Mouse (Mus musculus) retina, embryonic 14.5 days (tissue): ENCODE measurements at regions not wholly inside any gene's neighbourhood (a gene's known extent, or its start where the extent isn't known, plus 50 kb on each side); places are given as distances from the start of the nearest gene placed in this dataset.

ENCODE experiments used
- DNase-seq: peaks from one replicate; pipeline ENCODE4 v3.0.0-alpha.2; 2015; ENCODE audit warnings: low spot score

DNA sequence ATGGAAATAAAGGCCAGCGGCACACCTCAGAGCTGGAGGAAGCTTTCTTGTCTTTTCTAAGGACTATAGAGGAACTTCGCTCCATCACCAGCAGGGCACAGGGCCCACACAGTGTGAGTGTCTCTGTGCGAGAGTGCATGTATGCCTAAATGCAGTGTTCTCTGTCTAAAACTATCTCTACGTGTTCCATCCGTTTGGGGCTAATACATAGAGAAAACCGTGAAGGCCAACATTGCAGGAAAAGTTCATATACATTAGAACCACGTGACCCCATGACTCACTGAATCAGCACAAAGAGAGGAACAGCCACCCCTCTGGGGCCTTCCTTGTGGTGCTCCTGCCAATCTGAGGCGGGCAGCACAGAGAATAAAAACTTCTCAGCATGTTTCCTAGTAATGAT, 431.4 kb upstream of the Mctp2 start:
- peak; percentile 58 for DNase-seq

- peak; percentile 26 for DNase-seq
These were observed 432.0 kb upstream of the Mctp2 start for GRCm38 (mm10) chr7:72738324-72738944.

- no peak for DNase-seq
These were observed 436.0 kb upstream of the Mctp2 start for GRCm38 (mm10) chr7:72742376-72742775.

DNA sequence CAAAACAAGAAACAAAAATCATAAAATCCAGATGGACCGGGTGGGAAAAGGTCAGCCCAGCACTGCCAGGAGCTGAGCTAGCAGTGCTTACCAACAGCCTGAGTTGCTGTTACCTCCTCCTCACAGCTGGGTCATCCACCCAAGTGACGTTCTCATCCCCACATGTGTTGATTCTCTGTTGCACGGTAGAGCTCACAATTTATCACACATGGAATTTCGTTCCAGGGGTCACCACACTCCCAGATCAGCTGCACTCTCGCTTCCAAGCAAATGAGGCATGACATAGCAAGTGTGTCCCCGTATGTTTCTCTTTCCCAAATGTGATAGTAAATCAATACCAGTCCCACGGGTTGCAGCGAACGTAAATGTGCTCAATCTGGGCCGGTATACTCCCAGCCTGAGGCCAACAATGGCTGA, 445.1 kb upstream of the Mctp2 start:
- peak; percentile 64 for DNase-seq

DNA sequence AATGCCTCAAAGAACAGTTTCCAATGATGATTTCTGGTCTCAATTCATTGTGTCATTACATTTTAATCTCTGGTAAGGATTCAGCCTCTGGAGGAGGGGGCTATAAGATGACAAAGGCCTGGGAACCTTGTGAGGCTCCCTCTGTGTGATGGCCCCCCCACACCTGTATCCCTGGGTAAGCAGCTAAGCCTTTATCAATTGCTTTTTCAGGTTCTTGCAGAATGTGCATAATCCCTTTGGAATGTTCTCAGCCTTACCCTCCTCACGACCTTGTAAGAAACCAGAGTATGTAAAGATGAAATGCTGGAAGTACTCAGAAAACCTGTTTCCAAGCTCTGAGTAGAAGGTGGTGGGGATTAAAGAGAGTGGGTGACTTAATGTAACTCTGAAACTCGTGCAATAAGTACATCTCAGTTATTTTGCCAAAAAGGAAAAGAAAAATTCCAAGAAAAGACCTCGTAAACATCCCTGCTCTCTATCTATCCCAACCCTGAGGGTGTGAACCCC, 446.7 kb upstream of the Mctp2 start:
- no peak for DNase-seq

- no peak for DNase-seq
These were observed 456.3 kb upstream of the Mctp2 start for GRCm38 (mm10) chr7:72762711-72763110.

DNA sequence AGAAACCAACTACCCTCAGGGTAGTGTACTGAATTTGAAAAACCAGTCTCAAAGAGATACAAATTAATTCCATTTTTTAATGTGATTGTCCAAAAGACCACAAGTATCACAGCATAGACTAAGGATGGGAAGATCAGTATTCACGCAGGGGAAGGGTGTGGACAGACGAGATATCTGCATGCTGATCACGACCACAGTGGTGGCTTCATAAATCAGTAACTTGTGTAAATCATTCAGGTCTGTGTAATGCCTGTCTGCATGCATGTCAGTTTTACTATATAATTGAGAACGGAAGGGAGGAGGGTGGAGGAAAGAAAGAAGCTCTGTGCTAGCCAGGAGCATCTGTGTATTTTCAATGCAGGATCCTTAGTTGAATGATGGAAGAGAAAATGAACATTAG, 462.3 kb upstream of the Mctp2 start:
- no peak for DNase-seq

DNA sequence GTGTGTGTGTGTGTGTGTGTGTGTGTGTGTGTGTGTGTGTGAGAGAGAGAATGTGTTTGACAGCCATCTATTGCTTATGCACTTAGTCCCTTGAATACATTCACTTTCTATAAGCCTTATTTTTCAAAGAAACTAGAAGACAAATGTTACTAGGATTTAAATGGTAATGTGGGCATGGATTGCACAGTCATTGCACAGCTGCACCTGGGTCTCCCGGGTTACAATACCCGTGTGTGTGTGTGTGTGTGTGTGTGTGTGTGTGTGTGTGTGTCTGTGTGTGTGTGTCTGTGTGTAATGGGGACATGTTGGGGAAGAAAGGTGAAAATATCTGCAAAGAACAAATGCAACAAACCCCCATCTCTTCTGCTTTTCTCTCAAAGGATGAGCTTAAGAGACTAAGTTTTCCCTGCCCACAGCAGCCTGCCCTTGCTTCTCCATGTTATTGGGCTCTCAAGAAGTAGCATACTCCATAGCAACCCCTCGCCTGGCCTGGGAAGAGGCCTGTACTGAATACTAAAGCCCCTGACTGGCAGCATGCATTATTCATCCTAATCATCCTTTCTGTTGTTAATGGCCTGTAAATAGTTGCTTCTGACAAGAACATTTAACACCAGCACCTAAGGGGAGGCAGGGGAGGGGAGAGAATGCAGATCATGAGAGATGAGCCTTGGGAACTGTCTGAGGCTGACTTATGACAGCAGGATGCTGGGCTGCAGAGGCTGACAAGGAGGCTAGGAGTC, 467.8 kb upstream of the Mctp2 start:
- peak; percentile 73 for DNase-seq

DNA sequence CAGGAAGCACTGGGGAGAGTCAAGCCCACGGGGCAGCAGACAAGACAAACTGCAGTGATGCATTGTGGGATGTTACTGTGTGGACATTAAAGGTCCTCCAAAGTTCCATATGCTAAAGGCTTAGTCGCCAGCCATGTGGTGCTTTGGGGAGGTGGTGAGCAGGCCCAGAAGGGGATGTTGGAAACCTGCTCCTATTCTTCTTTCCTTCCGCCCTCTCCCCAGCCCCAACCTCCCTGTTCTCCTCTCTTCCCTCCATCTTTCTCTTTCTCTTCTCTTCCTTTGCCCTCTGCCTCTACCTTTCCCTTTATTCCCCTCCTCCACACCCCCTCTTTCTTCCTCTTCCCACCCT, 468.3 kb upstream of the Mctp2 start:
- no peak for DNase-seq

- DNase-seq = no peak
These were observed 480.9 kb upstream of the Mctp2 start for GRCm38 (mm10) chr7:72787306-72787705.

- no peak for DNase-seq
These were observed 481.9 kb upstream of the Mctp2 start for GRCm38 (mm10) chr7:72788261-72788660.

DNA sequence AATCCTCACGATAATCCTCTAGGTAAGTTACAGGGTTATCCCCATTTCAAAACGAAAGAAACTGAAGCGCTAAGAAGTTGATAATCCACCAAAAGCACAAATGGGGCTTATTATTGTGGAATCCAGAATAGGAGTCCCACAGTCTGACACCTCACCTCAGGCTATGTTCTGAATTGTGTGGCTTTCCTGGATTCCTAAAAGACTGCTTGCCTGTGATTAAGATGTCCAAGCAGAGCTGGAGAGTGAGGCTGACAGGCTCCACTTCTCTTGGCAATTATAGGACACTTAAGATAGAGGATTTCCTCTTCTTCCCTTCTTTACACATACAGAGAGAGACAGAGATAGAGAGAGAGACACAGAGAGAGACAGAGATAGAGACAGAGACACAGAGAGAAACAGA, 515.7 kb upstream of the Mctp2 start:
- DNase-seq = no peak

DNA sequence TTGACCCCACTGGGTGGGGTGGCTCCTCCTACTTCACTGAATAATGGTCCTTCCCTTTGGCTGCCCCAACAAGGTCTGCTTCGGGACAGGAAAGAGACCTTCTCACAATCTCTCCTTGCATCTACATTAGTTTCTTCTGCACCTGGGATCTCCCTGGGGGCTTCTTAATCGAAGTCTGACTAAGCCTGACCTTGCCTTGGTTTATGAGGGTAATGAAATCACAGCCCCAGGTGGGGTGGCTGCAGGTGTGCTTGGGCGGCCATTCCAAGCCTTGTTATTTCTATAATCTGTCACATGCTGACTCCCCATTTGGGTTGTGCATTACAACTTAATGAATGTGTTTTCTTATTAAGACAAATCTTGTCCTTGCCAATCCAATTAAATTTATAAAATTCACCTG, 520.2 kb upstream of the Mctp2 start:
- no peak for DNase-seq

GRCm38 (mm10) chr7:72835423-72835822, 529.0 kb upstream of the Mctp2 start:
- DNase-seq = no peak

DNA sequence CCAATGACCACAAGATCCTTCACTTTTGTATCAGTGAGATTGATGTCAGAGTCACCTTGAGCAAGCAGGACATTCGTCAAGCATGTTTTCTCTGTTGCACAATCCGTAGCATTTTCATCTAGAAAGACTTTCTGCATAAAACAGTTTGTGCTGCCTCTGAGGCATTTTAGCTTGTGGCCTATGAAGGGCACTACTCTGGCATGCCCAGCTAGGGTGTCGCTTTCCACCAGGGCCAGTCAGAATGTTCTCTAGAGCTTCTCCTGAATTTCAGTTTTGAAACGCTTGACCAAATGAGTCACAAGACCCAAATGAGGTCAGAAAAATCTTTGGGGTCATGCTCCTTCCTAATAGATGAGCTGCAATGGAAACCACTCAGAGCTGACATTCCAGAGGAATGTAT, 529.6 kb upstream of the Mctp2 start:
- DNase-seq = no peak

DNA sequence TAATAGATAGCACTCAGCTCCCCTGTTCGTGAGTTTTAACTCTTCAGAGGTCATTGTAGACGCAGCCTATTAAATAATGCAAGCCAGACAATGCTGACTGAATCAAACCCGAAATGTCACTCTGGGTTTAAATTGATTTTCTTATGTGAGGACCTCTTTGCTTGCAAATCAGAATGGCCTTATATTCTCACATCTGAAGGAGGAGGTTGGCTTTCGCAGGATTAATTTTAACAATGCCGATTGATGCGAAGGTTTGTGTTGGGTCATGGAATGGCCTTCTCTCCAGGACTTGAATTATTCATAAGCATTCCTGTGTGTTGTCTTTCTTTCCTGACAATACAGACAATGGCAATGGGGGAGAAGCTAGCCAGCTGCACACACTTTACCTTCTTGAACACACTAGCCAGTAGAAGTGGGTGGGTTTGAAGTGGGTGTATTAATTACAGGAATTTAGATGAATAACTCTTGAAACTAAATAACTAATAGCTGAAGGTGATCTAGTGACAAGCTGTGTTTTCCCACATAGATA, 530.1 kb upstream of the Mctp2 start:
- DNase-seq = peak; percentile 9

DNA sequence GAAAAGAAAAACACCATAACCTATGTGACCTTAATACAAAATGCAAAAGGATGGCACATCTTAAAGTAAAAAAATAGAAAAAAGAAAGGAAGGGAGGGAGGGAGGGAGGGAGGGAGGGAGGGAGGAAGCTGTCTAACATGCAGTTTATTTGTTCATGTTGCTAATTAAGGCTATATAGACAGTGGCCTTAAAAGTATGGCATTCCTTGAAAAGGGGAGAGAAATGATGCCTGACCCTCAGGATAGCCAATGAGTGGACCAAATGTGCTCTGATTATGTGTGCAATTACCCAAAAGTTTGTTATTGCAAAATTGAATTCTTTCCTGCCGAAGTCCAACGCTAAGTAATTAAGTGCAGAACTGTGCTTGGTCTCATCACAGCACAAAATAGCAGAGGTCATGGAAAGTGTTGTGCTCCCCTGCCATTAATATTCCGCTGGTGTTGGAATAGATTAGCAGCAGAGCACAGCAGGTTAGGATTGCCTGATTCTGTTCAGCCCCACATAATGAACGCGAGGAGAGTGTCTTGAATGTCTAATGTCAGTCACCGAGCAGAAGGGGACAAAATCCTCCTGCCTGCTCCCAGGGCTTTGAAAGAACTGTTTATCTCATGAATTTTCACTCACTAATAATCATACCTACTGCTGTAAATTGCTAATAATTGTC, 531.7 kb upstream of the Mctp2 start:
- peak; percentile 9 for DNase-seq

DNA sequence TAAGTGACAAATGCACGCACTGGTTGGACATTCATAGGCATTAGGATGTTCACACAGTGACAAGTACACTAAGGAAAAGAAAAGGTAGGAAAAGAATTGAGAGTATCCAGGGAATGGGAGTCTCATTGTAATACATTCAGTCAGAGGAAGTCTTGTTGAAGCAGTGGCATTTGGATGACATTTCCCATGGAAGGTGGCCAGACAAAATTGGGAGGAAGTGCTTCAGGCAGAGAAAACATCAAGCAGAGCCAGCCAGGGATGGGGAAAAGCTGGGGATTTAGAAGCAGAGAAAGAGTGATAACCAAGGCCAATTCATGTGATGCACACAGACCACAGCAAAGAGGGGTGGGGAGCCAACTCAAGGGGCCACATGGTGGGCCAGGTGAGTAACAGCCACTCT, 524.0 kb upstream of the Rgma start:
- no peak for DNase-seq

GRCm38 (mm10) chr7:72854501-72855002, 520.8 kb upstream of the Rgma start:
- no peak for DNase-seq

GRCm38 (mm10) chr7:72866966-72867754, 508.1 kb upstream of the Rgma start:
- DNase-seq = no peak

DNA sequence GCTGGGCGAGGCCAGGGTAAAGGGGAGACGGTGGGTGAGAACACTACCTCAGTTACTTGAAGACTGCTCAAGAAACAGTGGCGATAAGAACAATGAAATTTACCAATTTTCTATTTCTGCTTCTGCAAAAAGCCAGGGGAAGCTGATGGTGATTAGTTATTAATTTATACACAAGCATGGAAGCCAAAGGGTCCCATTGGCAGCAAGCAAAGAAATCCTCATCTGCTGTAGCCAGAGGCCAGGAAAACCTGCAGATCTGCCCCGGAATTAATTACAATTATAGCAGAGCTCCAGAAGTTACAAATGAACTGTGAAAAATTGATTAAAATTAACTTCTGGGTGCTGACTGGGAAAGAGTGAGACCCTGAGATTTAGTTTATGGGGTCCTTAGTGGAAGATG, 506.2 kb upstream of the Rgma start:
- no peak for DNase-seq

DNA sequence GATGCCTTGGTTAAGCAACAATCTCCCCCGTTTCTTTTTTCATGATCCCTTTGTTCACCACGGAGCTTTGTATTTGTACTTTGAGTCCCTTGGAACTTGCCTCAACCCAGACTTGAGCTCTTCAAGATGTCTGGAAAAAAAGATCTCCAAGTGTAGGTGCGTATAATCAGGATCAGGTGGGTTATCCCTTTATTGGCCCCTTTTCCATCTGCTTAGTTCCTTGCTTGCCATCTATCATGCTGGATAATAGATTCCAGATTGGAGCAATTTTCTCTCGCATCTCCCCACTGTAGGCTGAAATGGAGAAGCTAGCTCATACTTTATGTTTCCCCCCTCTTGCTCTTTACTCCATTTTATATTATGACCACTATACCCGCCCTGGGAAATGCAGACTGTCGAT, 474.5 kb upstream of the Rgma start:
- no peak for DNase-seq
